Mouse (Mus musculus): ENCODE data around the gene Gabrg3. TPM values are rescaled to one million over a fixed set of nuclear protein-coding genes. Genes with fewer than 3 reads are reported as not detected.

Gene Gabrg3
- polyA plus RNA-seq, 1 experiment from 2014 or later, result 0.83 TPM

DNA sequence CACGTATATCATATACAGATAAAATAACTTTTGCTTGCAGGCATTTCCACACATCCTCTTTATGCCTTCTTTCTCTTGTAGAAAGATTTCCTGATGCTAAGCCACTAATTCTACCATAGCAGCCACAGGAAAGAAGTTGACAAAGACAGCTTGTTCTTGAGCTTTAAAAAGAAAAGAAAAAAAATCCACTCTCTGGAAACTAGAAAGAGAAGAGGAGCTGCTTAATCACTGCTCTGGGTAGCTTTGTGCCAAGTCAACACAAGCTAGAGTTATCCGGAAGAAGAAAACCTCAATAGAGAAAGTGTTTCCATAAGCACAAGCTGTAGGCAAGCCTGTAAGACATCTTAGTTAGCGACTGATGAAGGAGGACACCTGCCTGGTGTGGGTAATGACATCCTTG, 321.6 kb downstream of the Gabrg3 start:
- Histone ChIP-seq H3K4me1 (no peaks in the 10 kb centered on the region), H3K27ac (replicated peaks) (no peak overlapping the region), H3K36me3 (no peaks in the 10 kb centered on the region), H3K9me3 (replicated peaks) (no peaks in the 10 kb centered on the region), H3K27me3 (no peaks in the 10 kb centered on the region), H3K4me3 (replicated peaks) (no peak overlapping the region), H3K9ac (no peak overlapping the region), H3K4me2 (replicated peaks) (no peak overlapping the region)
- 87% methylated on average over 3 of the region's 3 CpGs for WGBS
- ATAC-seq (ENCODE audit: insufficient number of reproducible peaks, low FRiP score, low TSS enrichment, low read depth), result no peak

DNA sequence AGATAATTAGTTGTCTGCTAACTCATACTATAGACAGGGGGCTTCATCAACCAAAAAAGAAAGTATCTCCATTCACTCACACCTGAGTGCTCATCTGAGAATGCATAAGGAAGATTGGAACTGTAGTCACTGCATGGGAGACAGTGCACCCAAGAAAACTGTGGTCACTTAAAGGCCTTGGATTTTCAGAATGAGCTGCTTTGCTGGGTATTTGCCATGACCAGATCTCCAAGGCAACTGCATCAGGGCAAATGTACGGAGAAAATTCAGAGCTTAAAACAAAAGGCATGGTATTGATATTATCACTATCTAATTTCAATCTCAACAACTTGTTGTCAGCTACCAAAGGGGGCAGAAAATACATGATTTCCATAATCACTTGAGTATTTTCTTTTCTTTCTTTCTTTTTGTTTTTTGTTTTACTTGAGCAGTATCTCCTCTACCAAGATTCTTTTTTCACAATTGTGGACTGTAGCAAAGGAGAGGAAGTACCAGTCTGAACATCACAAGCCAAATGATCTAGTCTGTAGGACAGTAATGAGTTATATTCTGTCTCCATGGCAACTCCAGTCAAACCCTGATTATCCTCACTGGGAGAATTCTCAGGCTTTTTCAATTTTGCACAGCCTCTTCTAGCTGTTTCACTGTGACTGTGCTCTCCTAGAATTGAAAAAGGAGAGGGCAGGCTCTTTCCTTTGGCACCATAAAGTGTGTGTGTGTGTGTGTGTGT, 335.9 kb downstream of the Gabrg3 start:
- no peak for ATAC-seq (ENCODE audit: insufficient number of reproducible peaks, low FRiP score, low TSS enrichment, low read depth)
- H3K4me3 ChIP-seq (replicated peaks), result no peak overlapping the region
- H3K36me3 ChIP-seq, result no peaks in the 10 kb centered on the region
- H3K27me3 ChIP-seq, result no peaks in the 10 kb centered on the region
- no peaks in the 10 kb centered on the region for H3K4me1 ChIP-seq
- no peak overlapping the region for H3K9ac ChIP-seq
- 73% methylated on average over 1 of the region's 1 CpGs for WGBS
- no peaks in the 10 kb centered on the region for H3K9me3 ChIP-seq (replicated peaks)
- no peak overlapping the region for H3K27ac ChIP-seq (replicated peaks)
- H3K4me2 ChIP-seq (replicated peaks), result no peak overlapping the region

DNA sequence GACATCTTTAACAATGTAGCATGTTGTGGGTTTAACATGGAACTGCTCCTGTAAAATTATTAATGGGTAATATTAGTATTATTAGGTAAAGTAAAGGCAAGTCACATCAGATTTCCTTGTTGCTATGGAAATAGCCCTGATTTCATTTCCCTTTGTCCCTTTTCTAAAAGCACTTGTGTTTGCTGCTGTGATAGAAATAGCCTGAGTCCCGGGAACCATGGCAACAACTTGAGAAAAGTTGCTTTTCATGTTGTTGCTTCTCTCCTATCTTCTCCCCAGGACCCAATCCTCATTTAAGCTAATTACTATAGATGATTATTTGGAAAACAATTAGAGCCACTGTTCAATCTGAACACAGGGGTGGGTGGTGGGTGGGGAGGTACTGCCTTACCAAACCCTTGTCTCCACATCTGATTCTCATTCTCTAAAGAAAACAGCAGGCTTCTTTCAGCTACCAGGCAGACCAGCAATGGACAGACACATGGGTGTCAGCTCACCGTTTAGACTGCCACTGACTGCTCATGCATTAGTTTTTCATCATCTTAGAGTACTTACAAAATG, 349.0 kb downstream of the Gabrg3 start:
- Histone ChIP-seq H3K4me1 (no peaks in the 10 kb centered on the region), H3K27ac (replicated peaks) (no peak overlapping the region), H3K9ac (no peak overlapping the region), H3K9me3 (replicated peaks) (no peaks in the 10 kb centered on the region), H3K4me3 (replicated peaks) (no peak overlapping the region), H3K4me2 (replicated peaks) (no peak overlapping the region), H3K36me3 (no peaks in the 10 kb centered on the region), H3K27me3 (no peaks in the 10 kb centered on the region)
- no peak for ATAC-seq (ENCODE audit: insufficient number of reproducible peaks, low FRiP score, low TSS enrichment, low read depth)
- 19% methylated on average over 2 of the region's 2 CpGs for WGBS

DNA sequence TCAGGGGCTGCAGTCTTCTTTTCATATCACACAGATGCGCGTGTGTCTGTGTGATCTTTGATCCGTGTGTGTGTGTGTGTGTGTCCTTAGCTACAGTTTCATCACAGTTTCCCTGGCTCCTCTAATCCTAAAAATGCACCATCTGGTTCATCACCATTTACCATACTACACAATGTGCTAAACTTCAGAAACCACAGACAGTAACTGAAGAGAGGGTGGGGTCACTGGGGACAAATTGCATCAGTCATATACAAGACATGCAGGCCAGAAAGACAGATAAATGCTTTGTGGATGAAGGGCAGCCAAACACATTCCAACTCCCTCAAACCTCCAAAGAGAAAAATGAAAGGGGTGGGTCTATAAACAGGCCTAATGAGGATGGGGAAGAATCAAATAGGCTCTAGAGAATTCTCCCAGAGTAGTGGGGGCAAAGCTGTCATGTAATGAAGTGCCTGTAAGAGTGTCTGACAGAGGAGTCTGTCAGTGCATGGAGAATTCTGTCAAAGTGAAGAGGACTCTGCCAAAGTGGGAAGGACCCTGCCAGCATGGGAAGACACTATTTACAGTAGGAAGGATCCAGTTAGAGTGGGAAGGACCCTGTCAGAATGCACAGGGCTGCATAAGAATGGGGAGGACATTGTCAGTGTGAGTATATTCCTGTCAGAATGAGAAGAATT, 386.3 kb downstream of the Gabrg3 start:
- no peaks in the 10 kb centered on the region for H3K36me3 ChIP-seq
- H3K4me1 ChIP-seq, result no peaks in the 10 kb centered on the region
- no peak overlapping the region for H3K4me2 ChIP-seq (replicated peaks)
- no peak overlapping the region for H3K9ac ChIP-seq
- ATAC-seq (ENCODE audit: insufficient number of reproducible peaks, low FRiP score, low TSS enrichment, low read depth), result no peak
- no peak overlapping the region for H3K4me3 ChIP-seq (replicated peaks)
- whole genome bisulfite sequencing, result 88% methylated on average over 3 of the region's 3 CpGs
- no peaks in the 10 kb centered on the region for H3K9me3 ChIP-seq (replicated peaks)
- H3K27me3 ChIP-seq, result no peaks in the 10 kb centered on the region
- no peak overlapping the region for H3K27ac ChIP-seq (replicated peaks)

- Histone ChIP-seq H3K4me1 (no peaks in the 10 kb centered on the region), H3K4me3 (replicated peaks) (no peak overlapping the region), H3K27ac (replicated peaks) (no peak overlapping the region), H3K36me3 (no peaks in the 10 kb centered on the region), H3K9me3 (replicated peaks) (no peaks in the 10 kb centered on the region), H3K9ac (no peak overlapping the region), H3K27me3 (no peaks in the 10 kb centered on the region), H3K4me2 (replicated peaks) (no peak overlapping the region)
- 96% methylated on average over 2 of the region's 2 CpGs for WGBS
- no peak for ATAC-seq (ENCODE audit: insufficient number of reproducible peaks, low FRiP score, low TSS enrichment, low read depth)
Measured at GRCm38 (mm10) chr7:56997713-56998624, 389.0 kb downstream of the Gabrg3 start.

DNA sequence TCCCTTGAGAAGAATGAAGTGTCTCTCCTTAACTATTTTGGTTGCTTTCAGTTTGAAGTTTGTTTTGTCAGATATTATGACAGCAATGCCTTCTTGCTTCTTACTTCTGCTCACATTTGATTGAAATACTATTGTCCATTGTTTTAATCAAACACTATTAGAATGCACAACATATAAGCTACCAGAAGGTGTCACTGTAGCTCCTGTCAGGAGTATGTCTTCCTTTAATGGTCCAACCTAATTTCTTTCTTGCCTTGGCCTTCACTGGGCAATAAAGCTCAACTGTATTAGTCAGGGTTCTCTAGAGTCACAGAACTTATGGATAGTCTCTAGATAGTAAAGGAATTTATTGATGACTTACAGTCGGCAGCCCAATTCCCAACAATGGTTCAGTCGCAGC, 440.6 kb downstream of the Gabrg3 start:
- Histone ChIP-seq H3K36me3 (no peaks in the 10 kb centered on the region), H3K9me3 (replicated peaks) (no peaks in the 10 kb centered on the region), H3K4me3 (replicated peaks) (no peak overlapping the region), H3K4me1 (no peaks in the 10 kb centered on the region), H3K4me2 (replicated peaks) (no peak overlapping the region), H3K27me3 (no peaks in the 10 kb centered on the region), H3K27ac (replicated peaks) (no peak overlapping the region), H3K9ac (no peak overlapping the region)
- 86% methylated on average over 2 of the region's 2 CpGs for WGBS
- no peak for ATAC-seq (ENCODE audit: insufficient number of reproducible peaks, low FRiP score, low TSS enrichment, low read depth)

- no peak overlapping the region for H3K9ac ChIP-seq
- no peak overlapping the region for H3K4me2 ChIP-seq (replicated peaks)
- H3K27me3 ChIP-seq, result no peaks in the 10 kb centered on the region
- 62% methylated on average over 2 of the region's 2 CpGs for WGBS
- no peak for ATAC-seq (ENCODE audit: insufficient number of reproducible peaks, low FRiP score, low TSS enrichment, low read depth)
- no peaks in the 10 kb centered on the region for H3K9me3 ChIP-seq (replicated peaks)
- no peak overlapping the region for H3K4me3 ChIP-seq (replicated peaks)
- no peaks in the 10 kb centered on the region for H3K36me3 ChIP-seq
- no peak overlapping the region for H3K27ac ChIP-seq (replicated peaks)
- no peaks in the 10 kb centered on the region for H3K4me1 ChIP-seq
Measured at GRCm38 (mm10) chr7:56941606-56942005, 445.4 kb downstream of the Gabrg3 start.

DNA sequence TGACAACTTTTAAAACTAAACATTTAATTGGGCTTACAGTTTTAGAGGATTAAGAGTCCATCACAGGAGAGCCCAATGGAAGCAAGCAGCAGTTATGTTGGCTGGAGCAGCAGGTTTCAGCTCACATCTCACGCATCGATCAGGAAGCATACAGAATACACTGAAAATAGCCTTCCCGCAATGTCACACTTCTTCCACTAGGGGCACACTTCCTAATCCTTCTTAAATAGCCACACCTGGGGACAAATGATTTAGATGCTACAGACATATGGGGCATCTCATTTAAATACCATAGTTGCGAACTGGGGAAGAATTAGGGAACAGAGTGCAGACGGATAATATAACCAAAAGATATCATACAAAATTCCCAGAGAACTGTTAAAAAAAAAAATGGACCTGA, 449.0 kb downstream of the Gabrg3 start:
- Histone ChIP-seq H3K4me1 (no peaks in the 10 kb centered on the region), H3K27ac (replicated peaks) (no peak overlapping the region), H3K9ac (no peak overlapping the region), H3K27me3 (no peaks in the 10 kb centered on the region), H3K4me3 (replicated peaks) (no peak overlapping the region), H3K36me3 (no peaks in the 10 kb centered on the region), H3K9me3 (replicated peaks) (no peaks in the 10 kb centered on the region), H3K4me2 (replicated peaks) (no peak overlapping the region)
- no peak for ATAC-seq (ENCODE audit: insufficient number of reproducible peaks, low FRiP score, low TSS enrichment, low read depth)
- WGBS, result 74% methylated on average over 5 of the region's 5 CpGs

GRCm38 (mm10) chr7:56919499-56919898, 467.5 kb downstream of the Gabrg3 start:
- Histone ChIP-seq H3K9me3 (replicated peaks) (no peaks in the 10 kb centered on the region), H3K4me1 (no peaks in the 10 kb centered on the region), H3K9ac (no peak overlapping the region), H3K27ac (replicated peaks) (no peak overlapping the region), H3K36me3 (no peaks in the 10 kb centered on the region), H3K4me2 (replicated peaks) (no peak overlapping the region), H3K27me3 (no peaks in the 10 kb centered on the region), H3K4me3 (replicated peaks) (no peak overlapping the region)
- ATAC-seq (ENCODE audit: insufficient number of reproducible peaks, low FRiP score, low TSS enrichment, low read depth), result no peak
- WGBS, result 72% methylated on average over 1 of the region's 1 CpGs

GRCm38 (mm10) chr7:56914862-56915261, 472.1 kb downstream of the Gabrg3 start:
- ATAC-seq (ENCODE audit: insufficient number of reproducible peaks, low FRiP score, low TSS enrichment, low read depth), result no peak
- no peak overlapping the region for H3K4me2 ChIP-seq (replicated peaks)
- WGBS, result 78% methylated on average over 2 of the region's 2 CpGs
- no peaks in the 10 kb centered on the region for H3K27me3 ChIP-seq
- no peak overlapping the region for H3K9ac ChIP-seq
- H3K9me3 ChIP-seq (replicated peaks), result no peaks in the 10 kb centered on the region
- H3K36me3 ChIP-seq, result no peaks in the 10 kb centered on the region
- no peaks in the 10 kb centered on the region for H3K4me1 ChIP-seq
- H3K4me3 ChIP-seq (replicated peaks), result no peak overlapping the region
- no peak overlapping the region for H3K27ac ChIP-seq (replicated peaks)

GRCm38 (mm10) chr7:56899762-56900161, 487.2 kb downstream of the Gabrg3 start:
- no peak overlapping the region for H3K27ac ChIP-seq (replicated peaks)
- H3K9me3 ChIP-seq (replicated peaks), result no peaks in the 10 kb centered on the region
- no peaks in the 10 kb centered on the region for H3K36me3 ChIP-seq
- H3K4me2 ChIP-seq (replicated peaks), result no peak overlapping the region
- H3K4me3 ChIP-seq (replicated peaks), result no peak overlapping the region
- H3K4me1 ChIP-seq, result no peaks in the 10 kb centered on the region
- 34% methylated on average over 4 of the region's 4 CpGs for WGBS
- no peaks in the 10 kb centered on the region for H3K27me3 ChIP-seq
- H3K9ac ChIP-seq, result no peak overlapping the region
- no peak for ATAC-seq (ENCODE audit: insufficient number of reproducible peaks, low FRiP score, low TSS enrichment, low read depth)
